8 mouse cellular contexts compared by ENCODE assay signal in the genomic region with DNA sequence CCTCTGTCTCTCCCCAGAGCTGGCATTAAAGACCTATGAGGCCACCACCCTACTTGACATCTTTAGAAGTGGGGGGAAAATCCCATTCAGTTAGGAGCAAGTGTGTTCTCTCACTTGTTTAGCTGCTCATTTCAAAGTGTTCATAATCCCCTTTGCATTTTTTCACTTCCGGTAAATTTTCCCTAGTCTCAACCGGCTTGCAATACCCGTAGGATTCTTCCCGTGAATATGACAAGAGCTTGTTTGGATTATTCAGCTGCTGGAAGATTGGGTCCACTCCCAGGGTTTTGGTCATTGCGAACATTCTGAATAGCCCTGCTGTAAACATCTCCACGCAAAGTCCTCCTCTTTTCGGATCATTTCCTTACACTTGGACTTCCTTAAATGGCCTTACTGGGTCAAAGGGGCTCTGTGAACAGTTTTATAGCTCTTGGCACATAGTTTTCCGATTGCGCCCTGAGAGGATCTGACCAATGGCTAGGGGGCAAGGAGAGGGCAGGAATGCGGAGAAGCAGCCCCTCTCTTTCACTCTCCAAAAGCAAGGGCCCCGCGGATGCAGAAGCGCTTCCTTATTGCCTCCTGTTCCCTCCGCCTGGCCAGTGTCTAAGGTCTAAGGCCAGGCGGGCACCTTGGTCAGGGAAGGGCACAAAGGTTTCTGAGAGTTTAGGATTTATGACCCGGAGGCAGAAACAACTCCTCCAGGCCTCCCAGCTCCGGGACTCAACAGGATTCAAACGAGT. TPM values are rescaled to one million over a fixed set of nuclear protein-coding genes. Genes with fewer than 3 reads are reported as not detected.
DNase-seq lines count a peak whose midpoint lies in the region; ATAC-seq and TF ChIP-seq lines count a peak whose summit lies in the region.

No protein-coding gene starts in this region.

- no peaks in the 10 kb centered on the region for H3K9me3 ChIP-seq in intestine, embryonic 16.5 days (ENCODE audit: control insufficient read depth, low read length)
- no peaks in the 10 kb centered on the region for H3K9me3 ChIP-seq in midbrain, embryonic 12.5 days

- H3K27ac ChIP-seq in embryonic fibroblast, embryonic 13.5 days (ENCODE audit: insufficient read depth, low read length): peak overlapping the region; percentile 98
- H3K27ac ChIP-seq in intestine, embryonic 16.5 days (ENCODE audit: low read length): peak overlapping the region; percentile 99
- H3K27ac ChIP-seq in midbrain, embryonic 12.5 days (replicated peaks): peak overlapping the region; percentile 96

- peak overlapping the region; percentile 28 for H3K4me3 ChIP-seq in embryonic fibroblast, embryonic 13.5 days (ENCODE audit: insufficient read depth, low read length)
- peak overlapping the region; percentile 94 for H3K4me3 ChIP-seq in intestine, embryonic 16.5 days (ENCODE audit: low read length)
- H3K4me3 ChIP-seq in midbrain, embryonic 12.5 days: peak overlapping the region; percentile 94

- TF ChIP-seq CTCF in embryonic fibroblast, embryonic 13.5 days (IDR thresholded peaks at IDR 0.05; ENCODE audit: borderline replicate concordance, insufficient read depth, low read length): no peak

- peaks cover 8% of the 10 kb centered on the region for H3K4me1 ChIP-seq in embryonic fibroblast, embryonic 13.5 days (ENCODE audit: control insufficient read depth, insufficient read depth, low read length)
- H3K4me1 ChIP-seq in intestine, embryonic 16.5 days (ENCODE audit: control insufficient read depth, insufficient read depth, low read length): peaks cover 26% of the 10 kb centered on the region
- peaks cover 30% of the 10 kb centered on the region for H3K4me1 ChIP-seq in midbrain, embryonic 12.5 days

- WGBS in intestine, embryonic 16.5 days: 2% methylated on average over 18 of the region's 18 CpGs
- WGBS in midbrain, embryonic 12.5 days: 4% methylated on average over 18 of the region's 18 CpGs

- DNase-seq in thymus, postnatal 25 days: peak; percentile 14
- DNase-seq in thymus, postnatal 4 days: no peak
- no peak for DNase-seq in gastrocnemius, adult 8-10 months (ENCODE audit: low spot score in 2 of 2)
- DNase-seq in c-Kit-positive CD71-positive TER-119-positive erythroid progenitor cells, embryonic 14.5 days (ENCODE audit: low spot score): no peak
- no peak for DNase-seq in adrenal gland, postnatal 14 days

- peak; percentile 39 for TF ChIP-seq POLR2A in embryonic fibroblast, embryonic 13.5 days (IDR thresholded peaks at IDR 0.05; ENCODE audit: low read depth, low read length)

- peak overlapping the region; percentile 94 for H3K9ac ChIP-seq in intestine, embryonic 16.5 days (ENCODE audit: low read depth, low read length)
- peak overlapping the region; percentile 89 for H3K9ac ChIP-seq in midbrain, embryonic 12.5 days (replicated peaks)

- H3K4me2 ChIP-seq in intestine, embryonic 16.5 days (ENCODE audit: low read depth, low read length): peak overlapping the region; percentile 83
- peak overlapping the region; percentile 84 for H3K4me2 ChIP-seq in midbrain, embryonic 12.5 days (replicated peaks)

- no peak; the same call in 1 of the 2 replicates for ATAC-seq in intestine, embryonic 16.5 days
- peak; percentile 7; the same call in 1 of the 2 replicates for ATAC-seq in midbrain, embryonic 12.5 days (ENCODE audit: low FRiP score, low read depth)

- H3K27me3 ChIP-seq in intestine, embryonic 16.5 days (replicated peaks; ENCODE audit: control insufficient read depth, insufficient read depth, low read length): no peaks in the 10 kb centered on the region
- H3K27me3 ChIP-seq in midbrain, embryonic 12.5 days: no peaks in the 10 kb centered on the region

- no peaks in the 10 kb centered on the region for H3K36me3 ChIP-seq in intestine, embryonic 16.5 days (ENCODE audit: control insufficient read depth, insufficient read depth, low read length)
- H3K36me3 ChIP-seq in midbrain, embryonic 12.5 days: no peaks in the 10 kb centered on the region

RNA-seq across cellular contexts. Expression of gene Rock2, which starts 0.9 kb away (rescaled TPM):
- polyA plus RNA-seq in embryonic fibroblast, embryonic 13.5 days (2011; ENCODE audit: insufficient read length, low read depth, missing spikeins): 168 and 255 TPM in 2 replicates
- 10.9 TPM in 2 replicates for polyA plus RNA-seq in intestine, embryonic 16.5 days (2015; fragmentation: Nextera tagmentation; extraction: Ambion mirVana)
- polyA plus RNA-seq in midbrain, embryonic 12.5 days (2016; fragmentation: Nextera tagmentation; extraction: Ambion mirVana): 20.5 and 22.6 TPM in 2 replicates
- 100 to 1,000 TPM in 1 of 4 experiments, 10 to 100 TPM in 3; 76.4 to 106 (median 80.8) TPM for total RNA-seq in gastrocnemius, adult 8-10 months (2022)
- 61.6 and 64.0 TPM in 2 replicates for total RNA-seq in adrenal gland, postnatal 14 days (2021)

Comparison
In these comparisons a context has a peak if more than half of its experiments do, and no peak if none do; other contexts are left out.
1. H3K4me3 ChIP-seq: peak in every context shown above with its lines; median percentile 94 in intestine, embryonic 16.5 days; 94 in midbrain, embryonic 12.5 days; 28 in embryonic fibroblast, embryonic 13.5 days.